Mouse (Mus musculus): ENCODE measurements at regions not wholly inside any gene's neighbourhood (a gene's known extent, or its start where the extent isn't known, plus 50 kb on each side); places are given as distances from the start of the nearest gene placed in this dataset.

GRCm38 (mm10) chr1:56453756-56454155 lies 183.5 kb downstream of the Hsfy2 start:
- no peak for DNase-seq

- DNase-seq = no peak
Measured at GRCm38 (mm10) chr1:56442835-56443234, 194.4 kb downstream of the Hsfy2 start.

GRCm38 (mm10) chr1:56406786-56407185 lies 230.4 kb downstream of the Hsfy2 start:
- no peak for DNase-seq

- DNase-seq = no peak
Measured at GRCm38 (mm10) chr1:56403351-56403750, 233.9 kb downstream of the Hsfy2 start.

GRCm38 (mm10) chr1:56395832-56396231 lies 241.4 kb downstream of the Hsfy2 start:
- no peak for DNase-seq

- DNase-seq = no peak
Measured at GRCm38 (mm10) chr1:56387086-56387485, 250.1 kb downstream of the Hsfy2 start.

- DNase-seq = no peak
Measured at GRCm38 (mm10) chr1:56366319-56366718, 270.9 kb downstream of the Hsfy2 start.

GRCm38 (mm10) chr1:56360857-56361256 lies 276.4 kb downstream of the Hsfy2 start:
- DNase-seq = no peak

- DNase-seq = no peak
Measured at GRCm38 (mm10) chr1:56346638-56347037, 290.6 kb downstream of the Hsfy2 start.

- no peak for DNase-seq
Measured at GRCm38 (mm10) chr1:56344952-56345351, 292.3 kb downstream of the Hsfy2 start.

- no peak for DNase-seq
Measured at GRCm38 (mm10) chr1:56327381-56327780, 309.9 kb downstream of the Hsfy2 start.

- no peak for DNase-seq
Measured at GRCm38 (mm10) chr1:56308586-56308985, 328.6 kb downstream of the Hsfy2 start.

GRCm38 (mm10) chr1:56294391-56294790 lies 342.8 kb downstream of the Hsfy2 start:
- DNase-seq = no peak

GRCm38 (mm10) chr1:56289748-56290147 lies 347.5 kb downstream of the Hsfy2 start:
- no peak for DNase-seq

- DNase-seq = peak; percentile 74
Measured at GRCm38 (mm10) chr1:56286386-56287045, 350.7 kb downstream of the Hsfy2 start.

- DNase-seq = no peak
Measured at GRCm38 (mm10) chr1:56261708-56262107, 375.5 kb downstream of the Hsfy2 start.

GRCm38 (mm10) chr1:56260759-56261158 lies 376.5 kb downstream of the Hsfy2 start:
- no peak for DNase-seq

GRCm38 (mm10) chr1:56256839-56257490 lies 380.3 kb downstream of the Hsfy2 start:
- DNase-seq = no peak

GRCm38 (mm10) chr1:56239686-56240085 lies 397.5 kb downstream of the Hsfy2 start:
- no peak for DNase-seq

- DNase-seq = no peak
Measured at GRCm38 (mm10) chr1:56226314-56227008, 410.8 kb downstream of the Hsfy2 start.

GRCm38 (mm10) chr1:56219700-56220099 lies 417.5 kb downstream of the Hsfy2 start:
- no peak for DNase-seq

- DNase-seq = no peak
Measured at GRCm38 (mm10) chr1:56210712-56211371, 426.4 kb downstream of the Hsfy2 start.

GRCm38 (mm10) chr1:56206615-56207267 lies 430.5 kb downstream of the Hsfy2 start:
- no peak for DNase-seq
